Mouse (Mus musculus): ENCODE results near the gene Gtf2i.

Gene Gtf2i

DNA sequence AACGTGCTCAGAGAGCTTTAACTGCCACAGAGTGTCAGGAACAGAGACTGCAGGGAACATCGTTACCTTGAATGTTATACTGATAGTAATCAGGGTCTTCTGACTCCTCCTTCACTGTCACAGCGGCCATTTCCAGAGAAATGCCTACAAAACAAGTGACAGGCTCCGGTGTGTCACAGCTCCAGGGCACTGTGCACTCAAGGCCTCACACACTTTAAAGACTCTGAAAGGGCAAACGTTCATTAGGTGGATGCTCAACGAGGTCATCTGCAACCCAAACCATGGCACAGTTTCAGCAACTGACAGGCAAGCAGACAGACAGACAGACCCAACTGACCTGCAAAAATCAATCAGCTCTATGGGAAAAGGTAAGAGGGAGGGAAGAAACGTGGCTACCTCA lies 35.2 kb downstream of the Gtf2i start:
- no peak for DNase-seq (ENCODE audit: low read depth, low spot score)

DNA sequence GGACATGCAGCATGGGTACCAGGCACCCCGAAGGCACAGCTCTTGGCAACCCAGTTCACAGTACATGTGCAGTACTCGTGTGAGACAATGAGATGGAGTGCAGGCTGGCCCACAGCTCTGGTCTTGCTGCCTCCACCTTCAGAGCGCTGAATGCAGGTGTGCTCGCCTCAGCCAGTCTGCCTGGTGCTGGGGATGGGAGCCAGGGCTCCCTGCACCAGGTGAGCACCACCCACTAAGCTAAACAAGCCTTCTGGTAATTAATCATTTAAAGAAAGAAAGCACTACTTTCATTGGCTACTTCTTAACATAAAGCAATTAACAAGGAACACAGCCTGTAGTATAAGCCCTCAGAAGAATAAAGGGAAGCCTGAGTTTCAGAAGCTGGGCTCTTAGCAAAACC lies 37.5 kb downstream of the Gtf2i start:
- no peak for DNase-seq (ENCODE audit: low read depth, low spot score)

- DNase-seq (ENCODE audit: low read depth, low spot score) = no peak
Measured at GRCm38 (mm10) chr5:134275556-134275955, 39.0 kb downstream of the Gtf2i start.

DNA sequence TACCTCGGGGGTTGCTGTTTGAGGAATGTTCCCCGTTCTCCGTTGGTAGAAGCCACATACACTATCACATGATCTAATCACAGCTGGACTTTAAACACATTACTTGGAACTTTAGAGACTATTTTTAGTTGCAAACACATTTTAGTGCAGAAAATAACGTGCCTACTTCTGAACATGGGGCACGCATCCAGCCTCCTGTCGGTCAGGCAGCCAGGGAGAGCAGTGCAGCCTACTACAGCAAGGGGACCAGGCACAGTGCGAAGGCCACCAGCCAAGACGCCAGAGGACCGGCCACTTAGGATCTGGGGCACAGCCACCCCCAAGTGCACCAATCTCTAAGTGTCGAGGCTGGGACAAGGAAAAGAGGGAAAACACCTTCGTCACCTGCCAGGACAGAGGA lies 39.5 kb downstream of the Gtf2i start:
- no peak for DNase-seq (ENCODE audit: low read depth, low spot score)

DNA sequence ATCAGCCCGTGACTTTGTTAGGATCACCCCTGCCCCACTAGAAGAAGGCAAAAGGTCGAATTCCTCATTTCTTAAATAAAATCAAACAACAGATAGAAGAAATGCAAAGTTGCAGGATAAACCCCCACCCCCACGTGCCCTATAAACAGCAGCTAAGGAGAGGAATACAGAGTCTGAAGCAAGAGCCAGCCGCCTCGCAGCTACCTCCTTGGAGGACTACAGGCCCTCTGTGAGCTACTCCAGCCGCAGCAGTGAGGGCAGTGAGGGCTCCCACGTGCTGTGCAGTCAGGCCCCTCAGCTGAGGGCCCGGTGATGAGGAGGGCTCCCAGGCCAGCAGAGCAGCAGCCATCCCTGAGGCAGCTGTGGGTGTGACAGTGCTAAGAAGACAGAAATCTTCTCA lies 40.8 kb downstream of the Gtf2i start:
- no peak for DNase-seq (ENCODE audit: low read depth, low spot score)

- no peak for DNase-seq (ENCODE audit: low read depth, low spot score)
Measured at GRCm38 (mm10) chr5:134272761-134273160, 41.8 kb downstream of the Gtf2i start.

GRCm38 (mm10) chr5:134271421-134271820 lies 43.1 kb downstream of the Gtf2i start:
- no peak for DNase-seq (ENCODE audit: low read depth, low spot score)

DNA sequence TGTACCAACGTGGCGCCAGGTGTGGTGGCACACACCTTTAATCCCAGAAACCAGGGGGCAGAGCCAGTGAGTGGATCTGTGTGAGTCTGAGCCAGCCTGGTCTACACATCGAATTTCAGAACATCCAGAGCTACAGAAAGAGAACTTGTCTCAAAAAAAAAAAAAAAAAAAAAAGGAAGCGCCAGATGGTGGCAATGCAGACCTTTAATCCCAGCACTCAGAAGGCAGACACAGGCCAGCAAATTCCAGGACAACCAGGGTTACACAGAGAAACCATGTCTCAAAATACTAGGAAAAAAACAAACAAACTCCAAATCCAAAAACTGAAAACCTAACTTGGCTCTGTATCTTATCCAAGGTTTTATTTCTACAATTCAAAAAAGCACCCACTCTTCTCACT lies 44.0 kb downstream of the Gtf2i start:
- DNase-seq (ENCODE audit: low read depth, low spot score) = no peak

GRCm38 (mm10) chr5:134269751-134270150 lies 44.8 kb downstream of the Gtf2i start:
- no peak for DNase-seq (ENCODE audit: low read depth, low spot score)

- no peak for DNase-seq (ENCODE audit: low read depth, low spot score)
Measured at GRCm38 (mm10) chr5:134268751-134269150, 45.8 kb downstream of the Gtf2i start.

DNA sequence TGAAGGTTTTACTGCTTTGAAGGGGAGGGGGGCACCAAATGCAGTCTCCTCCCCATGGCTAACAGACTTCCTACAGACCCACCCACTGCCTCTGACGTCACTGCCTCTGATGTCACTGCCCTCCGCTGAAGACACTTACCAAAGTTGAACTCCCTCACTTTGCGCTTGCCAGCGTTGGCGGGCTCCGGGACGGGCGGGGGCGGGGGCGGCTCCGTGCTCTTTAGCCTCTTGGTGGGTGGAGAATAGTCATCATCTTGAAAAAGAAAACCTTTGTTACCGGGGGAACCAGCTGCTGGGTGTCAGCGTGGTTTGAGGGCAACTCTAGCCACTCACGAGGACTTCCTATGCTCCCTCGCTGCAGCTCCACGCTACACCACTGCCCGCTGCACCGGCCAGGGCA lies 48.2 kb downstream of the Gtf2i start:
- no peak for DNase-seq (ENCODE audit: low read depth, low spot score)

DNA sequence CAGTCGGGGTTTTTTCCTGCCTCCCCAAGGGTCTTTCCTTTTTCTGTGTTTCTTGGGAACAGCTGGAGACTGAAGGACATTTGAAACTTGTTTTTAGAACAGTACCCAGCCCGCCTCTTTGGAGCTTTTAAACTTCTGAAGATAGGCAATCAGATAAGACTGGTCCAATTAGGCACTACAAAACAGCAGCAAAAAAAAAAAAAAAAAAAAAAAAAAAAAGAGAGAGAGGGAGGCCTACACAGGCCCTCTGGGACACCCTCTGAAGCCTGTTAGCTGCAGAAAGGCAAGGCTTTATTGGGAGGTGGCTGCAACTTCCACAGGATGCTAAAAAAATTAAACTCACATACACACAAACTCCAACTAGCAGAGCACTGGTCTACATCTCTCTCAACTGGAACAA lies 48.7 kb downstream of the Gtf2i start:
- DNase-seq (ENCODE audit: low read depth, low spot score) = no peak

GRCm38 (mm10) chr5:134260001-134260636 lies 54.4 kb downstream of the Gtf2i start:
- no peak for DNase-seq (ENCODE audit: low read depth, low spot score)

- DNase-seq (ENCODE audit: low read depth, low spot score) = no peak
Measured at GRCm38 (mm10) chr5:134258934-134259333, 55.6 kb downstream of the Gtf2i start.

GRCm38 (mm10) chr5:134258395-134258794 lies 56.2 kb downstream of the Gtf2i start:
- DNase-seq (ENCODE audit: low read depth, low spot score) = no peak

- DNase-seq (ENCODE audit: low read depth, low spot score) = no peak
Measured at GRCm38 (mm10) chr5:134257349-134258031, 57.1 kb downstream of the Gtf2i start.

- no peak for DNase-seq (ENCODE audit: low read depth, low spot score)
Measured at GRCm38 (mm10) chr5:134255294-134255693, 59.3 kb downstream of the Gtf2i start.

- DNase-seq (ENCODE audit: low read depth, low spot score) = no peak
Measured at GRCm38 (mm10) chr5:134253806-134254205, 60.8 kb downstream of the Gtf2i start.

- DNase-seq (ENCODE audit: low read depth, low spot score) = no peak
Measured at GRCm38 (mm10) chr5:134251083-134251482, 63.5 kb downstream of the Gtf2i start.

DNA sequence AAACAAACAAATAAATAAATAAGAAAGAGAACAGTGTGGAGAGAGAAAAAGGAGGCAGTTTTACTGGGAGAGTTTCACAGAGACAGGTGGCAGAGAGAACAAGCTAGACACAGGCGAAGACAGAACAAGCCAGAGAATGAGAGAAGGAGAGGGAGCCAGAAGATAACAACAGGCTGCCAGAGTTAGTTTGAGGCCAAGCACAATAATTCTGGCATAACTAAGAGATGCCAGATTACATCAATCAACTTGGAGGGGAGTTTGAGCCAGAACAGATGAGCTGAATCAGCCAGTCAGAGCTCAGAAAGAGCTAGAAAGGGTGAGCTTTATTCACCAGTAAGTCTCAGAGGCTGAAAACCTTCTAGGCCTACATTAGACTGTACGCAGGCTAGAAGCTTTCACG lies 64.0 kb downstream of the Gtf2i start:
- DNase-seq (ENCODE audit: low read depth, low spot score) = no peak

DNA sequence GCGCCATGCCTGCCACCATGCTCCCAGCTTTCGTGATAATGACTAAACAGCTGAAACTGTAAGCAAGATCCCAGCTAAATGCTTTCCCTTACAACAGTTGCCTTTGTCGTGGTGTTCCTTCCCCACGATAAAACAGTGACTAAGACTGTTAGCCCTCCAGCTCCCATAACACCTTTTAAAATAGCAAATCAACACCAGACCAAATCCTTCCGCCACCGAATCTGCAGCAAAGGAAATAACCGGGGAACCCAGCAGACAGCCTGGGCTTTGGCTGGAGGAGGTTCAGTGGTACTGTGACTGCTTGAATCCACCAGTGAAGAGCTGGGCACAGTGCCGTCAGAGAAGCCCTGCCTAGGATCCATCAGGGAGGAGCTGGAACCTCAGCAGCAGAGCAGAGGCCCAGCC lies 65.3 kb downstream of the Gtf2i start:
- DNase-seq (ENCODE audit: low read depth, low spot score) = no peak

GRCm38 (mm10) chr5:134248608-134249244 lies 65.8 kb downstream of the Gtf2i start:
- DNase-seq (ENCODE audit: low read depth, low spot score) = no peak

DNA sequence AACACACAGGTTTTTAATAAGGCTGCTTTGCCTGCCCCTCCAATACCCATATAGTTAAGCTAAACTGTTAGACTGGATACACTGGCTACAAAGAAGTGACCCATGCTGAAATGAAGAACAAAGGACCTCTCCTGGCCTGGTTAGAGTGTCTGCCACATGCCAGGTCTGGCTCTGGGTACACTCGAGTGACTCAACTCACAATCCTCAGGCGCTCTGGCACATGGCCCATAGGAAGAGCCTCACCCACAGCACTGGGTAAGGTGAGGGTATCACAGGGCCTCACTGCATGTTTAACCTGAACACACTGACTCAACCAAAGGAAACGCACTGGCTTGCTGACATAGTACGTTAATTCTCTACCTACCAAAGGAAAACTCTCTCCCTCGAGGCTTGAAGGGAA lies 68.4 kb downstream of the Gtf2i start:
- DNase-seq (ENCODE audit: low read depth, low spot score) = no peak

Data from retina, adult 2 months (tissue).